Mouse (Mus musculus): Measurements from ENCODE around the gene Srsf3.

Srsf3 gene

DNA sequence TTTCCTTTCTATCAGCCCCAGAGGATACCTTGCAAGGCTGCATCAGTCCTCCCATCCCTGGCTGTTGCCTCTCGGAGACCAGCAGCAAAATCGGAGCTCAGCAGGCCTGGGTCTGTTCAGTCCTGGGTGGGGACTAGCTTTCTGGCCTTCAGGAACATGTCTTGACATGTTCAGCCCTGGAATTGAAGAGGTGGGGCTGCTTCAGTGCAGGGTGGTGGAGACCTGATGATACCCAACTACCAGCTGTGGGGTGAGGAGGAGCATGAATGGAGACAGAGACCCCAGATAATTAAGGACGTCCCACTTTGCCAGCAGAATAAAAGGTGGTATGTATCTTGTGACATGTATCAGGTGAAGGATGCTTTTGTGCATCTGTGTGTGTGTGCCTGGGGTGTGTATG is 58.3 kb downstream of the Srsf3 start, which contains the start of gene Cdkn1a:
TSS of gene Cdkn1a (plus strand) at position 201 of the 400 bp plus-strand sequence.
- in situ Hi-C loops (cut with MboI, MseI): loop anchor here (5.0 kb wide), 1 partner anchor 38 kb away; no protein-coding TSS in a partner anchor

DNA sequence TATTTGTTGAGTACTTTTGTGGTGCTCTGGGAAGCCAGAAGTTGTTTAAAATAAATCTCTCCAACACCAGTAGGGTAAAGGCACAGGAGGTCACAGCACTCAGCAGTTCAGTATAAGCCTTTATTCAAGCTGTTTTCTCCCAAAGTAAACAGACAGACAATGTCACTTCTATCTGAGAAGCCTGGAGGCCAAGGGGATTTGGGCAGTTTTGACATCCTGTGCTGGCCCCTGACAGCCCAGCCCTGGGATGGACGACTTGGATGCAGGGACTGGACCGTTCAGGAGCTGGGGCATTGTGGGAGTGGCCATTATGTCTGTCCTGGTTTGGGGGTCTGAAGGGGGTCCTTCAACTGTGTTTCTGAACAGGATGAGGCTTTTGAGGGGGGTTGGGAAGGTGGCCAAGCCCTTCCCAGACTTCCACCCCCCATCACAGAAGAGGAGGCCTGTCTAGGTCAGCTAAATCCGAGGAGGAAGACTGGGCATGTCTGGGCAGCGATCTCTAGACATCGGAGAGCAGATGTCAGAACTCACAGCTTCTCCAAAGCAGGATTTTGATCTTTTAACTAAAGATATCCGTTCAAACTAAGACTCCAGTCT is 59.0 kb downstream of the Srsf3 start:
- in situ Hi-C loops (cut with MboI, MseI): loop anchor here (5.0 kb wide), 1 partner anchor 39 kb away; no protein-coding TSS in a partner anchor

DNA sequence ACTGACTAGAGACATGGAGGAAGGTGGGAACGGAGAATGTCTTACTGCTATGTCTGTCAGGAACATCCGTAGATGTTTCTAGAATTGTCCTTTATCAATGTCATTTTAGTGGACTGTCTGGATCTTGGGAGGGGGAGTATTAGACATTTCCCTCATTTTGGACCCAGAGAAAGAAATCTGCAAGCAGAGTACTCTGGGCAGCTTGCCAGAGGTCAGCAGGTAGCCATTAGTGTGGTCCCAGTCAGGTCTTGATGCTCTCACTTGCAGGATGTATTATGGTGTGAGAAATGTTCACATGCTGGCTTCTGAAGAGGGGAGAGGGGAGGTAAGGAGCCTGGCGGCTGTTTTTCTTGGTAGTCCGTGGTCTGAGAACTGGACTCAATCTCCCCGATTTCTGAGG is 60.1 kb downstream of the Srsf3 start:
- in situ Hi-C loops (cut with MboI, MseI): loop anchor here (5.0 kb wide), 1 partner anchor 40 kb away; no protein-coding TSS in a partner anchor

All from T-helper 1 cell (primary cell).